Mouse (Mus musculus) hindbrain, postnatal 0 days (tissue): ENCODE measurements around the gene Gpc3. TPM values are rescaled to one million over a fixed set of nuclear protein-coding genes. Genes with fewer than 3 reads are reported as not detected.

ENCODE experiments used
- ATAC-seq: fragments of 200-750 bp; cut with Nextera tagmentation; 2 replicates; pipeline ENCODE4 v1.8.0; 2017; ENCODE audit warnings: mild to moderate bottlenecking, moderate TSS enrichment, moderate library complexity
- DNase-seq: peaks from one replicate; pipeline ENCODE4 v3.0.0-alpha.2; 2015; ENCODE audit warnings: low spot score
- H3K27ac ChIP-seq: fragments of 300-500 bp; sonication (generic); 2 replicates; pipeline ENCODE4 v1.5.1; 2014; ENCODE audit warnings: mild to moderate bottlenecking
- H3K27me3 ChIP-seq: fragments of 300-500 bp; sonication (generic); 2 replicates; pipeline ENCODE4 v1.6.1; 2014; ENCODE audit warnings: low read length, mixed read lengths; ENCODE audit not compliant: insufficient read depth
- H3K36me3 ChIP-seq: fragments of 300-500 bp; sonication (generic); 2 replicates; pipeline ENCODE4 v1.6.1; 2014; ENCODE audit warnings: low read length, mixed read lengths; ENCODE audit not compliant: insufficient read depth
- H3K4me1 ChIP-seq: fragments of 300-500 bp; sonication (generic); 2 replicates; pipeline ENCODE4 v1.6.1; 2014; ENCODE audit warnings: antibody characterized with exemption, low read length, mixed read lengths; ENCODE audit not compliant: insufficient read depth
- H3K4me2 ChIP-seq: fragments of 300-500 bp; sonication (generic); 2 replicates; pipeline ENCODE4 v1.6.1; 2014; ENCODE audit warnings: low read depth, mild to moderate bottlenecking, low read length, moderate library complexity, mixed read lengths
- H3K4me3 ChIP-seq: fragments of 300-500 bp; sonication (generic); 2 replicates; pipeline ENCODE4 v1.5.1; 2014; ENCODE audit warnings: low read length
- H3K9ac ChIP-seq: fragments of 300-500 bp; sonication (generic); replicated peaks from 2 replicates; pipeline ENCODE4 v1.6.1; 2014; ENCODE audit warnings: mild to moderate bottlenecking, low read length, moderate library complexity, mixed read lengths
- H3K9me3 ChIP-seq: fragments of 300-500 bp; sonication (generic); 2 replicates; pipeline ENCODE4 v1.6.1; 2016; ENCODE audit warnings: low read length, mixed read lengths
- CTCF ChIP-seq: IDR thresholded peaks from 2 replicates; pipeline ENCODE4 v1.5.1; 2016; ENCODE audit warnings: antibody characterized with exemption, control low read depth, low read depth
- WGBS: fragments of 180-500 bp; shearing (Covaris S2); extraction: QIAGEN DNeasy Blood & Tissue Kit; methylation state at CpG from one replicate; pipeline ENCODE4 v1.1.7; 2014; 5-methylcytosine and 5-hydroxymethylcytosine counted together
- polyA plus RNA-seq: library from polyadenylated mRNA; unstranded; fragments of >200 nt; fragmentation: Nextera tagmentation; extraction: Ambion mirVana; gene quantifications from 2 replicates; pipeline ENCODE4 v1.2.1, GENCODE M21; 2015
- total RNA-seq: library from RNA; depleted of rRNA; stranded (reverse); fragments of >200 nt; gene quantifications from 2 replicates; pipeline ENCODE4 v1.2.3, GENCODE M21; 2014

The Gpc3 gene
- total and polyA plus RNA-seq, 2 experiments from 2014 or later, result 33.3 to 86.1 TPM

DNA sequence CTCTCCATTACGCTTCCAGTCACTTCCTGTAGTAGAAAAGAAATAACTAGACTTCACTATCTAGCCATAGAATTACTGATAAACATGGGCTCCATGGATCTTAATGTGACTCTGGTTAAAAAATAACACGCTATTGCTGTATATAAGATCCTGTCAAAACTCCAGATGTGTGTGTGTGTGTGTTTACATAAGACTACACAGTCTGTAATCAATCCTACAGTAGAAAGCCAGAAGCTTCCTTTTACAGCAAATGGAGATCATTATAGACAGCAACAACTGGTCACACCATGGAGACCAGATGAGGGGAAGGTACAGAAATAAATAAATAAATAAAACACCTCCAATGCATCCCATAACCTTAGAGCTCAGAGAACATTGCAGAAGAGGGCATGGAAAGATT, 81.6 kb downstream of the Gpc3 start:
- TF ChIP-seq CTCF, result no peak
- Histone ChIP-seq H3K27ac (no peak overlapping the region), H3K9me3 (no peaks in the 10 kb centered on the region), H3K4me1 (no peaks in the 10 kb centered on the region), H3K27me3 (no peaks in the 10 kb centered on the region), H3K4me3 (no peak overlapping the region), H3K9ac (no peak overlapping the region), H3K36me3 (no peaks in the 10 kb centered on the region), H3K4me2 (no peak overlapping the region)
- ATAC-seq, result no peak
- DNase-seq, result no peak
- 82% methylated on average over 2 of the region's 2 CpGs for WGBS

DNA sequence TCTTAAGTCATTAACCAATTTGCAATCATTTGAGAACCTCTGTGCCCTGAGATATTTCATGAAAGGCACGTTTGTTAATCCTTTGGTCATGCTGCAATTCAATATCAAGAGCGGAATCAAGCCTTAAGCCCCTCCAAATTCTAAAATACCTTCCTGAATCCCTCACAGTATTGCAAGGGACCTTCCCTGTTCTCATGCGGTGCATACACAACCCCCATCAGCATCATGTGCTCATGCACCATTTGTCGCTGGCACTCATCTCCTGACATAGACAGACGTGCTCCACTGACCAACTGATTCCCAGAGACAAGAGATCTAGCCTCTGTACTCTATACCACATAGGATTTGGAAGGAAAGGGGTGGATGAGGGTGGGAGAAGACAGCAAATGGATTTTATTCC, 87.7 kb downstream of the Gpc3 start:
- H3K9ac ChIP-seq, result no peak overlapping the region
- DNase-seq, result no peak
- H3K36me3 ChIP-seq, result no peaks in the 10 kb centered on the region
- H3K27me3 ChIP-seq, result no peaks in the 10 kb centered on the region
- H3K4me2 ChIP-seq, result no peak overlapping the region
- H3K27ac ChIP-seq, result no peak overlapping the region
- H3K4me1 ChIP-seq, result no peaks in the 10 kb centered on the region
- WGBS, result 80% methylated on average over 5 of the region's 5 CpGs
- no peaks in the 10 kb centered on the region for H3K9me3 ChIP-seq
- no peak overlapping the region for H3K4me3 ChIP-seq
- no peak for ATAC-seq
- no peak for TF ChIP-seq CTCF

DNA sequence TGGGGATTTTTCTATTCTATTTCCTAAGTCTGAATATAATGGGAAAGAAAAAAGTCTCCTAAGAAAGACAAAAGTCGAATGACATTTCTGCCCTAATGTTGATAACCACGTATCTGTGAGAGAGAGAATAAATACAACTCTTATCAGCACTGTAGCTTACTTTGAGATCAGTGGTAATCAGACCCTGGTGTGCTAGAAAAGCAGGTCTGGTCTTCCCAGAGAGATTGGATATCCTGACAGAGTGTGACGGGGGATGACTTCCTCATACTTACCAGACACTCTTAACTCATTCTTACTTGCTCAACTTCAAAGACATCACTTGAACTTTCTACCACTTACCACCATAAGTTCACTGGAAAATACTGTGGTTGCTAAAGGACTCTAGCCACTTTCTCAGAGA, 88.6 kb downstream of the Gpc3 start:
- 77% methylated on average over 3 of the region's 3 CpGs for WGBS
- no peak overlapping the region for H3K27ac ChIP-seq
- no peaks in the 10 kb centered on the region for H3K27me3 ChIP-seq
- ATAC-seq (no peak), DNase-seq (no peak)
- TF ChIP-seq CTCF, result no peak
- H3K4me1 ChIP-seq, result no peaks in the 10 kb centered on the region
- no peaks in the 10 kb centered on the region for H3K36me3 ChIP-seq
- H3K9me3 ChIP-seq, result no peaks in the 10 kb centered on the region
- H3K4me3 ChIP-seq, result no peak overlapping the region
- no peak overlapping the region for H3K4me2 ChIP-seq
- H3K9ac ChIP-seq, result no peak overlapping the region

DNA sequence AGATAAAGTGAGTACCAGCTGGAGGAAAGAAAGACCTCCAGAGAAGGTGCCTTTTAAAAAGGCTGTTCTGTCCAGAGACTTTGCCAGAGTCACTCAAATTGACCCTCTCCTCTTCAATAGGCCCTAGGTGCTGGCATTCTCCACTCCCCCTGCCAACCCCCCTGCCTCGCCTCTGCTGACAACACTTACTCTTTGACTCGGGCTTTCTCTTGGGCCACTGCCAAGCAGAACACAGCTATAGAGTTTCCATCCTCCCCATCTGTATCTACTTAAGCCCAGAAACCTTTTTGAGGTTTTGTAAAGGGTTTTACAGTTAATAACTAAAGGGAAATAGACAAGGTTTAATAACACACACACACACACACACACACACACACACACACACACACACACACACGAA, 99.2 kb downstream of the Gpc3 start:
- Histone ChIP-seq H3K4me3 (no peak overlapping the region), H3K27me3 (no peaks in the 10 kb centered on the region), H3K4me2 (no peak overlapping the region), H3K4me1 (no peaks in the 10 kb centered on the region), H3K9me3 (no peaks in the 10 kb centered on the region), H3K9ac (no peak overlapping the region), H3K36me3 (no peaks in the 10 kb centered on the region), H3K27ac (no peak overlapping the region)
- TF ChIP-seq CTCF, result no peak
- ATAC-seq, result no peak
- DNase-seq, result peak; percentile 18
- WGBS, result 37% methylated on average over 3 of the region's 3 CpGs

DNA sequence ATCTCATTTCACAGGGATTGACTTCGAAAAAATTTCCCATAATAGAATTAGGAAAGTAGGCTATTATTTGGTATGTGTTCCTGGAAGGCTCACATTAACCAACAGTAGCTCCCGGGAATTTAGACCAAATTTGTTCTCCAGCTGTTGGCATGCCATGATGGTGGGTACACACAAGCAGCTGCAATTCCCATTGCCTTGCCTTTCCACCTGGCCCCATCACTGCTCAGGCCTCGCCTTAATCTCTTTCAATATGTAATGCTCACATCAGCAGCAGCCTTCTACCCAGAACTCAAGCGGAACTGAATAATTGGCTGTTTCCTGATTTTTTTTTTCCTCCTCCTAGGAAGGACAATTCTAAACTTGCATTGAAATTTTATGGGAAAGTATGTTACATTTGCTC, 102.6 kb downstream of the Gpc3 start:
- no peak for ATAC-seq
- no peak overlapping the region for H3K4me2 ChIP-seq
- 80% methylated on average over 4 of the region's 4 CpGs for WGBS
- no peak overlapping the region for H3K4me3 ChIP-seq
- TF ChIP-seq CTCF, result no peak
- H3K9me3 ChIP-seq, result no peaks in the 10 kb centered on the region
- no peak for DNase-seq
- H3K27me3 ChIP-seq, result no peaks in the 10 kb centered on the region
- H3K27ac ChIP-seq, result no peak overlapping the region
- no peak overlapping the region for H3K9ac ChIP-seq
- H3K36me3 ChIP-seq, result no peaks in the 10 kb centered on the region
- no peaks in the 10 kb centered on the region for H3K4me1 ChIP-seq

DNA sequence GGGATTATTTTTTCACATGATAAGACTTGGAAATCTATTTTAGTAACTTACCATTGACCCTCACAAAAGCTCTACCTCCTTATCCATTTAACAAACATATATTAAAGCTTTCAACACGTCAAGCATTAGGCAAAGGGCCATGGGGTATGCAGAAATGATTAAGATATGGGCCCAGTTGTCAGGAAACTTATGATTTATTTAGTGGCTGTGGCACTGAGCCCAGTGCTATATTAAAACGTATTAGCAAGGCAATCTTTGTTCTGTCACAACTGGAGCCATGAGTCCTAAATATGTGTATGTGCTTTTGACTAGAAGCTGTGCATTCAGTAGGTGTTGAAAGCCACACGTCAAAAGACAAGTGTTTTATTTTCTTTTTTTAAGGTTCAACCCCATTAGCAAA, 109.9 kb downstream of the Gpc3 start:
- Histone ChIP-seq H3K36me3 (no peaks in the 10 kb centered on the region), H3K4me2 (no peak overlapping the region), H3K4me1 (no peaks in the 10 kb centered on the region), H3K9me3 (no peaks in the 10 kb centered on the region), H3K4me3 (no peak overlapping the region), H3K27ac (no peak overlapping the region), H3K9ac (no peak overlapping the region), H3K27me3 (no peaks in the 10 kb centered on the region)
- 51% methylated on average over 3 of the region's 3 CpGs for WGBS
- no peak for DNase-seq
- TF ChIP-seq CTCF, result no peak
- ATAC-seq, result no peak

DNA sequence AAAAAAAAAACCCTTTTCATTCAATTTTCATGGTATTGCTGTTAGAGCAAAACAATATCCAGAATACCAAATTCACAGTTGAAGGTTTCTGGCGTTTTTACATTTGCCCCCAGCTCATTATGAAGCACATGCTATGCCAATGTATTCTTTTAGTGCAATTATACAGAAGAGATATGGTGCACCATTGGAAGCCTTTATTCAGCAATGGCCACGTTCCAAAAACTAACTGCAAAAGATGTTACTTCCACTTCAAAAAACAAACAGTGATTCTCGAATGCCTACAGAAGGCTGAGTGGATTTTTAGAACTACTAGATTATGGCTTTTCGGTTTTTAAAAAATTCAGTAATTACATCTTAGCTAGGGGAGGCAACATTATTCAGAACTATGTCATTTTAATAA, 124.3 kb downstream of the Gpc3 start:
- H3K9ac ChIP-seq, result no peak overlapping the region
- ATAC-seq (no peak), DNase-seq (peak; percentile 2)

More for the DNA sequence above, 124.3 kb downstream of the Gpc3 start:
- no peak overlapping the region for H3K4me3 ChIP-seq
- H3K36me3 ChIP-seq, result no peaks in the 10 kb centered on the region
- no peak overlapping the region for H3K27ac ChIP-seq
- H3K9me3 ChIP-seq, result no peaks in the 10 kb centered on the region
- no peaks in the 10 kb centered on the region for H3K27me3 ChIP-seq
- no peaks in the 10 kb centered on the region for H3K4me1 ChIP-seq
- H3K4me2 ChIP-seq, result no peak overlapping the region
- TF ChIP-seq CTCF, result no peak
- WGBS, result 54% methylated on average over 4 of the region's 4 CpGs
